Mouse (Mus musculus): ENCODE measurements around the gene Lsm14b.

The Lsm14b gene

DNA sequence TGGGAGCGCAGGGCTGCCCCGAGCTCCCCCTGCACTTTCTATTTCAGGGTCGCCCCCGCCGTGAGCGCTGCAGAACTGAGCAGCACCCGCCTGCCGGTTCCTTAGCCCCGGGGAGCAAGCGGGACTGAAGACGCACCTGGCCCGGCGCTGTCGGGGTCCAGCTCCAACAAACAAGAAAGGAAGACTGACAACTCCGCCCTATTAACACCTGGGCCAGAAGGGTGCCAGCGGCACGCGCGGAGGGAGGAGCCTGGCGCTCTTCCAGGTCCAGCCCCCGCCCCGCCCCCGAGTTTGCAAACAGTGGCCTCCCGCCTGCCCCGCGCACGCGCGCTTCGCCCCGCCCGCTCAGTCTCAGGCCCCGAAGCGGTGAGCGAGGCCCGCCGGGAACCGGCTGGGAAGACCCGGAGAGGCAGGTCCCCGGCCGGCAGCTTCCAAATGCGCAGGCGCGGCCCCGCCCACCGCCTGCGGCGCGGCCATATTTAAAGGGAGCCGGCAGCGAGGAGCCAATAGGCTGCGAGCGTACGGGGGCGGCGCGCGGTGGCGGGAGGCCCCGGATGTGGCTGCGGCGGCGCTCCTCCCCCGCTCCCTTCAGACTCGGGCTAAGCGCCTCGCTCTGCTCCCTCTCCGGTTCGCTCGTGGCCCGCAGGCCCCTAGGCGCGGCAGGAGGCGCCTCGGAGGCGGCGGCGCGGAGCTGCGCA is at the start of gene Lsm14b:
TSS of gene Lsm14b (plus strand) at position 587 of the 698 bp plus-strand sequence.
- peak; percentile 98 for DNase-seq

DNA sequence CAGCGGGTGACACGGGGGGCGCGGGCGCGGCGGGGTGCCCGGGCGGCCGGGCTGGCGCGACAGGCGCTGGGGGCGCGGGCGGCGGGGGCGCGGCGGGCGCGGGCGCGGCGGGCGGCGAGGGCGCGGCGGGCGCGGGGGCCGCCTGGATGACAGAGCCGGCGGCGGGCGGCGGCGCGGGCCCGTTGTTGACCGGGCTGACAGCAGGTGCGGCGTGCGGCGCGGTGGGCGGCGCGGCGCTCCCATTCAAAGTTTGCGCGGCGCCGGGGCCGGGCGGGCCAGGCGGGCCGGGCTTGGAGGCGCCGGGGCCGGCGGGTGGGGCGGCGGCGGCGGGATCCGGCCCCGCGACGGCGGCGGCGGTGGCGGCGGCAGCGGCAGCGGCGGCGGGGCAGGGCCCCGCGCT is 48.9 kb upstream of the Lsm14b start:
- DNase-seq: peak; percentile 44

DNA sequence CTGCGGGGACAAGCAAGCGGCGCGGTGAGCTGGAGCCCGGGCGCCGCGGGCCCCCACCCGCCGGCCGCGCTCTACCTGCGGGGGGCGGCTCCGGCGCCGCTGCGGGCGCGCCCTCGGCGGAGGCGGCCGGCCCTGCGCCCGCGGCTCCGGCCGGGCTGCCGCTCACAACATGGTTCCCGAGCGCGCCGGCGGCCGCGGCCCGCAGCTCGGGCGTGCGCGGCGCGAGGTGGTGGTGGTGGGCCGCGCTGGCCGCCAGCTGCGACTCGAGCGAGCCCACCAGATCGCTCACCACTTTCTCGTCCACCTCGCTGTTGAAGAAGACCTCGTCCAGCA is 48.5 kb upstream of the Lsm14b start:
- no peak for DNase-seq

DNA sequence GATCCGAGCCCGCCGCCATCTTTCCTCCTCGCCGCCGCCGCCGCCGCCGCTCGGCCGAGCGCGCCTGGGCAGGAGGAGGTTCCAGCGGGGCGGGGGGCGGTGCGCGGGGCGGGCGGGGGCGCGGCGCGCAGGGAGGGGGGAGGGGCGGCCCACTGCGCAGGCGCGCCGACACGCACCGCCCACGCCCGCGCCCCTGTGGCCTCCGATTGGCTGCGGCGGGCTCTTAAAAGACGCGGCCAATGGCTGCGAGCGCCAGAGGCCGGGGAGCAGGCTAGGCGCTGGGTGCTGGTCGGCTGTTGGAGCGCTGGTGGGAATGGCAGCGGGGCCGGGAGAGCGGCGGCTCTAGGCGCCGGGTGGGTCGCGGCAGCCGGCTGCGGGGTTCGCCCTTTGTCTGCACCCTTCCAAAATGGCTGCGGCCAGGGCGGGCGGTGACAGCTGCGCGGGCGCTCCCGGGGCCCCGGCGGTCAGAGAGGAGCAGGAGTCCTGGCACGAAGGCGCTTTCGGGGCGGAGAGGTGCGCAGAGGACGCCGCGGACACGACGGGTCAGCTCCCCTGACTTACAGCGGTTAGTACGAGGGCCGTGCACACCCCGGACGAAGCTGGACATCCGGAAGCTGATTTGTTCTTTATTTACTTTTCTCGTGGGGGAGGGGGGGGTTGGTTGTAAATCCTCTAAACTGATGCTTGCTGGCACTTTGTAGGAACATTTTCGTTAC is 48.0 kb upstream of the Lsm14b start, which contains the start of gene Taf4:
TSS of gene Taf4 (minus strand) at position 19 of the 716 bp plus-strand sequence.
- DNase-seq: peak; percentile 92

DNA sequence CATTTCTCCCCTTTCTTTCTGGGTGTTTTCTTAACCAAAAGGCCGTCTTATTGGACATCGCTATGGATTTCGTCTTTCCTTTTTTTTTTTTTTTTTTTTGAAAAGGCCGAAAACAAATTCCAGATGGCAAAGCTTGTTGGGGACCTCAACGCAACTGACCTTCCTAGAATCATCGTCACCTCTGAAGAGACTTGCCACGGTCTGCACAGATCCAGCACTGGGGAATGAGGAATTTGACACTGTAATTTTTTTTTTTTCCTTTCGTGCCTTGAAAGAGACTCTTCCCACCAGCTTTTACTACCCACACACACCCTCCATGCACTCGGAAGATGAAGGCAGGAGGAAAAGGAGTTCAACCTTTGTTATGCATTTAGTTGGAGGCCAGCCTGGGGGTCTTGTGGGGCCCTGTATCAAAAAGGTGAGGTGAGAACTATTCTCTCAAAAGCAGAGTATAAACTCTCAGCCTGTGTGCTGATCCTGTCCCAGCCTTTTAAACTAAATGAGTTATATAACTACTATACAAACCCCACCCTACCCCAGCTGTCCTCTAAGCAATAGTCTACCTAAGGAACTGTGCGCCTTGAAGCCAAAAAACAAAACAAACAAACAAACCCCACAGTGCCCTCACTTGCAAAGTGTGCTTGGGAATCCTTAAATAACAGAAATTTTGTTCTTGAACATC is 47.3 kb upstream of the Lsm14b start:
- peak; percentile 37 for DNase-seq

DNA sequence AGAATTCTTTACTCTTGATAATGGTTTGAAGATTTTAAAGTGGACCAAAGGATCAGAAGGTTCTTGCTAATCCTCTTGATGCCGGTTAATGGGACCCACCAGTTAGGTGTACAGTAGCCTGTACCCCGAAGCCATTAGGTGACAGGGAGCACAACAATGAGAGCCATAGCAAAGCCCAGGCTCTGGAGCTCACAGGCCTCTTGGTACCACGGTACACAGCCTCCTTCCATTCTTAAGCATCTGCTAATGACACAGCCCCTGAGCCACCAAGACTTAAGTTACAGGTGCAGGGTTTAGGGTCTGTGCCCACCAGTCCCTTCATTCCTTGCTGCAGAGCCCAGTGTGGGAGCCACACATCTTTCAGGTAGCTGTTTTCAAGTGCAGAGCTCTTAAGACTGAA is 46.5 kb upstream of the Lsm14b start:
- DNase-seq: no peak

DNA sequence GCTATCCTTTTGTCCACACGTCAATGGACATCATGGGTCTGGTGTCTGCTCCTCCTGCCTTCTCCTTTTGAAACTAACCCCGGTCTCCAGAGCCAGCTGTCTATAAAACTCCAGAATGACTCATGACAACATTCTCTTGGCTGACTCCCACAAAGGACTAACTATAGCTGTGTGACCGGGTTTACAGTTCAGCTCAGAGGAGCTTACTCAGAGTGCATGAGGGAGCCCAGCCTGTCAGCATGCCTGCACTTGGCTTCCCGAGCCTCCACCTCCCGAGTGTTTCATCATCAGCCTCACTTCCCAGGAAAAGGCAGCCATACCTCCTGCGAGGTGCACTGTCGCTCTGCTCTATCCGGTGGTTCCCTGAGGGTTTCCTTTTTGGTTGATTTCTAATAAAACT is 45.0 kb upstream of the Lsm14b start:
- no peak for DNase-seq

DNA sequence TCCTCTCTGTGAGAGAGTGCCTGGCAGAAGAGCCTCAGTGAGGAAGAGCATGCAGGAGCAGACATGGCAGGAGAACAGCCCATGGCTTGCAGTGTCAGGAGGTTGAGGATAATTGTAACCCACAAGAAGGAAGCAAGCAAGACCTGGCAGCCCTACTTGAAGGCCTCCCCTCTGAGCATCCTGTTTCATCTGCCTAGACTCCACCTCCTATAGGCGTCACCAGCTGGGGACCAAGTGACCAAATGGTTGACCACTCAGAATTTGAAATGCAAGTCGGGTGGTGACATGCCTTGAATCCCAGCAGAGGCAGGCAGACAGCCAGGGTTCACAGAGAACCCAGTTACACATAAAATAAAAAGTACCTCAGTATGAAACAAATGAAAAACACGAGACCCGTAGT is 44.2 kb upstream of the Lsm14b start:
- no peak for DNase-seq

DNA sequence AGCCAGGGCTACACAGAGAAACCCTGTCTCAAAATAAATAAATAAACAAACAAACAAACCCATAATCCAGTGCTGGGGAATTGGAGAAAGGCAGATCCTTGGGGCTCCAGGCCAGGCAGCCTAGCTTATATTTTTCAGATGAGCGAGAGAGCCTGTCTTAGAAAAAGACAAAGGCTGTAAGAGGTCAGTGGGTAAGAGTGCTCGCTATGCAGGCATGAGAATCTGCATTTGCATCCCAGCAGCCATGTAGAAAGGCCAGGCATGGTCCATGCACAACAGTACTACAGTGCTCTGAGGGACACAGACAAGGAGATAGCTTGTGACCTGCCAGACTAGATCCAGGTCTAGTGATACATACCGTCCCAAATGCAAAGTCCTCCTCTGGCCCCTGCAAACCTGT is 42.1 kb upstream of the Lsm14b start:
- DNase-seq: no peak

DNA sequence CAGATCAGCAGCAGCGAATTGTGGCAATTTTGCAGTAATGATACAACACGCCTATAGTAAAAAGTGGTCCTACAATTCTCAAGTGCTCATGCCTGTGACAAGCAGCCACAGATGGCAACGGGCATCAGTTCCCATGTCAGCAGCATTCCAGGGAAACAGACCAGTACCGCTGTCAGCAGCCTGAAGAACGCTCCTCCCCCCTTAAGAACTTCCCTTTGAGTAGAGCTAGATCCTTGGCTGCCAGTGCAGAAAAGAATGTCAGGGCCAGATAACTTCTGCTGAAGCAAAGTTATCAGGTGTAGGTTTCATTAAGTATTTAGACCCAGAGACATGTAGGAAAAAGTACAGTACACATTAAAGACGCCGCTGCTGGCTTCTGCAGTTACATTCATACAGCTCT is 40.0 kb upstream of the Lsm14b start:
- peak; percentile 27 for DNase-seq

DNA sequence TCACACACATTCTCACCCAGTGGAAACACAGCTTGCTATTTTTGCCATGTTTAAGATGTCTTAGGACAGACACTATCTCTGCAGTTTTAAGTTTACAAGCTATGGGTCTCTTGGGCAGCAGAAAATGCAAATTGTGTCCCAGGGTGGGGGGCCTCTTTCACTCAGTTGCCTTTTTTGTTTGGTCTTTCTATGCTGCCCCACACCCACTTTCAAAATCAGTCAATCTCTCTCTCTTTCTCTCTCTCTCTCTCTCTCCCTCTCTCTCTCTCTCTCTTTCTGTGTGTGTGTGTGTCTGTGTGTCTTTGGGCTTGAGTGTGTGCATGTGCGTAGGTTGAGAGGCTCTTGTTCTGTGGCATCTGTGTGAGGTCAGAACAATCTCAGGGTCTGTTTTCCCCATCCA is 39.1 kb upstream of the Lsm14b start:
- no peak for DNase-seq

DNA sequence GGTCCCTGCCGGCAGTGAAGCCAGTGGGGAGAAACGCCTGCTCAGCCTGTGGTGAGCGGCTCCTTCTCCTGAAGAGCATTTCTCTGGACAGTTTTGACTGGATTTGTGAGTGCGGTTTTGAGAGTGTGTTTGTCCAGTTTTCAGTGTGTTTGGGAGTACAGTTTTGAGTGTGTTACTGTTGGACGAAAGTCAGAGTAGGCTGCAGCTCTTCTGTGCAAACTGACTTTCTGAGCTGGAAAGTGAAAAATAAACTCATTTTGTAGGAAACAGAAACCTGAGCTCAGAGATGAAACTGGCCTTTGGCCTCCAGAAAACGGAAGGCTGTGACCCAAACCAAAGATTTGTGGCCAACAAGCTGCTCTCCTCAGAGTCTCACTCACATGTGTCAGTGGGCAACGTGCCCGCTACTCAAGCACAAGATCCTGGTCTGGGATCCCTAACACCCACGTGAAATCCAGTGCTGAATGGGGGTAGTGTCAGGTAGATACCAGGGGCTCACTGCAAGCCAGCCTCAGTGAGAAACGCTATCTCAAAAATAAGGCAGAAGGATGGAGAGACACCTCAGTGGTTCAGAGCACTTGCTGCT is 38.3 kb upstream of the Lsm14b start:
- DNase-seq: no peak

DNA sequence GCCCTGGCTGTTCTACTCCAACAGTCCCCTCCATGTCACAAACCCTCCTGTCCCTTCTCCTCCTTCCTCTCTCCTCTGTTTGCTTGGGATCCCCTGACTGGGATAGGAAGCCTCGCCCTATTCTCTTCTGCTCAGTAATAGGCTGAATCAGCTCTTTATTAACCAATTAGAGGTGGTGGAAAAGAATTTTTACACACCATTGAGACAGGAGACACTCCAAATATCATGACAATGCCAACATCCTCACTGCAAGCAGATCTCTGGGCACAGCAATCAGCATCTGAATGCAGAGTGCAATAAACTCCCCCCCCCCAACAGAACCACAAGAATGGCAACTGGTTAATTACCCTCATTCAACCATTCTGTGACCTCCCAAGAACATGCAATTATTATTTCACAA is 35.7 kb upstream of the Lsm14b start:
- DNase-seq: no peak

DNA sequence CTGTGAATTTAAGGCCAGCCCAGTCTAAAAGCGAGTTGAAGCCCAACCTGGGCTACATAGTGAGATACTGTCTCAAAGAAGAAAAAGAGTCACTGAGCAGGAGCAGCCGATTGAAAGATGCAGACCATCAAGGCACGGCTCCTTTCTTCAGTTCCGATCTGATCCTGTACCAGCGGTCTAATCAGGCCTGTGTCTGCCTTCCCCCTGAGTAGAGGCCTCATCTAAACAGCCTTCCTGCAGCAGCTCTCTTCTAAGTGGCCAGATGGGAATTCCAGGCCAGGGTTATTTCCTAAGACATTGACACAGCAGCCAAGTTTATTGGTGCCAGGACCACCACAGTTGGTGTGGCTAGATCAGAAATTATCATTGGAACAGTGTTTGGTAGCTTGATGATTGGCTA is 31.7 kb upstream of the Lsm14b start:
- DNase-seq: no peak

DNA sequence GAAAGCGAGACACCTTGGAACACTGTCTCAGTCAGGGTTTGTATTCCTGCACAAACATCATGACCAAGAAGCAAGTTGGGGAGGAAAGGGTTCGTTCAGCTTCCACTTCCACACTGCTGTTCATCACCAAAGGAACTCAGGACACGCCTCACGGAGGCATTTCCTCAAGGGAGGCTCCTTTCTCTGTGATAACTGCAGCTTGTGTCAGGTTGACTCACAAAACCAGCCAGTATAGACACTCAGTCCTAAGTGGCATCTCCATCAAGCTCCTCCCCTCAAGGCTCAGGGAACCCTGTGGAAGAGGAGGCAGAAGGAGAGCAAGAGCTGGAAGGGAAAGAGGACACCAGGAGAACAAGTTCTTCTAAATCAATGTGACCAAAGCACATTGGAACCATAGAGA is 26.4 kb upstream of the Lsm14b start:
- no peak for DNase-seq

DNA sequence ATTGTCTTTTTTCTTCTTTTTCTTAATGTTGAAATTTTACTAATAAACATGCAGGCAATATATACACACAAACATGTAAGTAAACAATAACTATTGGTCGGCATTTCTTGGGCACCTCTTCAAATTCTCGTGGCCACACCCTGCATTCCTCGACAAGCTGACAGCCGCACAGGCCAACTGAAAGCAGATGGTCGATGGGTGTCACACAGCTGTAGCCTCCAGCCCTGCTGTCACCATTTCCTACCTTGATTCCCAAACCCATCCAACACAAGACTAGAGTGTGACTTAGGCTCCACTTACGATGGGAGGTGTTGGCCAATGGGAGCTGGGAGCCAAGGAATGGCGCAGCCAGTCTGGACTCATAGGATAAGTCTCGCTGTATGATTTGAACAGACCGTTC is 23.2 kb upstream of the Lsm14b start:
- DNase-seq: no peak

DNA sequence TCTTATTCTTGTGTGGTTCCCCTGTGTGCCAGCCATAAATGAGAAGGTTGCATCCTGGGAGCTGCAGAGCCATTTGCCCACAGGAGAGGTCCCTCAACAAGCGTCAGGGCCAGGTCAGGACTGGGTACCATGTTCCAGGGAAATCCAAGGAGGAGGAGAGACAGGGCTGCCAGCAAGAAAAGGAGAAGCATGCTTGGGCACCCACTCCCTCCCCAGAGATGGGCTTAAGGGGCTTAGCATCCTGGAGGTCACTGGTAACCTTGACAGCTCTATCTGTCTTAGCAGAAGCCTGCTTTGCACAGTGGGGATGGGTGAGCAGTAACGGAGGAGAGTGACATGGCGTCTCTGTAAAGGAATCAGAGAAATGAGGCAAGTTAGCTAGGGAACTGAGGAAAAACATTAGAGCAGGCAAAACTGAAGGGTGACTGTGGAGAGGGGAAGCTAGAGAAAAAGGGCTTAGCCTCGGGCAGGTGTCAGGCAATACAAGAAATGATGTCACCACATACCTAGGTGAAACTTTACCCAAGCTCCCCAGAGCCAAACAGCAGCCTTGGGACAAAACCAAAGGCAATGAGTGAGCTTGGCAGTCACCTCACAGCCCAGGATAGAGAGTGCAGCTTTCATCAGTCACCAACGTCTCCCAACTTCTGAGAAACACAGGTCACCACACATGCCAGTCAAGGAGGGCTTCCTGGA is 19.0 kb upstream of the Lsm14b start:
- no peak for DNase-seq

DNA sequence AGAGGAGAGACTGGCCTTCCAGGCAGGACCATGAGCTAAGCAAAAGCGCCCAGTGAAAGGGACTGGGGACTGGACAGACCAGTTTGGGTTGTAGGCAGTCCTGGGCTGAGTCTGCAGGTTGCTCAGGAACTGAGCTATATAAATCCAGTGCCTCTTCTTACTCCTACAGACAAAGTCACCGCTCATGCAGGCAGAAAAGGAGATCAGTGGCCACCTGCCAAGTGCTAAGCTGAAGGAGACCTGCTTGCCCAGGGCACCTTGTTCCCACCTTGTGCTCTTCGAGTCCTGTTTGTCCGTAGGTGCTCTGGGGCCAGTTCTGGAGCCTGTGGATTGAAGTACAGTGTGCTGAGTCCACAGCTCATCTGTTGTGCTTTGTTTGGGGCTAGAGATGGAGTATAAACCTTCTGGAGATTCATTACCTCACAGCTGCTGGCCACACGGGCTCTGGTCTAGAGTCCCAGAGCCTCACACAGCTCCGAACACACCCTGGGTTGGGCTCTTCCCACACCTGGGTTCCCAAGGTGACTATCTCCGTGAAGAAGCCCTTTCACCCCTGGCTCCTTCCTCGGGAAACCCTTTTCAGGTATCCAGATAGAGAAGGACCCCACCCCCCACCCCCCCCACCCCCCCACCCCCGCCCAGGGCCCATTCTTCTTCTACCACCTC is 18.3 kb upstream of the Lsm14b start:
- no peak for DNase-seq

DNA sequence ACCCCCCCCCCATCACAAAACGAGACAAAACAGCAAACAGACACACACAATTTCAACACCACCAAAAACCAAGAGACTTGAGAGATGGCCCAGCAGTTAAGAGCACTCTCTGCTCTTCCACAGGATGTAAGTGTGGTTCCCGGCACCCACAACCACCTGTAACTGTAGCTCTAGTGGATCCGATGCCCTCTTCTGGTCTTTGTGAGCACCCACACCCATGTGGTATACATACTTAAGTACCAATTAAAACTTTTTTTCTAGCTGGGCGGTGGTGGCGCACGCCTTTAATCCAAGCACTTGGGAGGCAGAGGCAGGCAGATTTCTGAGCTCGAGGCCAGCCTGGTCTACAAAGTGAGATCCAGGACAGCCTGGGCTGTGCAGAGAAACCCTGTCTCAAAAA is 14.1 kb upstream of the Lsm14b start:
- DNase-seq: no peak

DNA sequence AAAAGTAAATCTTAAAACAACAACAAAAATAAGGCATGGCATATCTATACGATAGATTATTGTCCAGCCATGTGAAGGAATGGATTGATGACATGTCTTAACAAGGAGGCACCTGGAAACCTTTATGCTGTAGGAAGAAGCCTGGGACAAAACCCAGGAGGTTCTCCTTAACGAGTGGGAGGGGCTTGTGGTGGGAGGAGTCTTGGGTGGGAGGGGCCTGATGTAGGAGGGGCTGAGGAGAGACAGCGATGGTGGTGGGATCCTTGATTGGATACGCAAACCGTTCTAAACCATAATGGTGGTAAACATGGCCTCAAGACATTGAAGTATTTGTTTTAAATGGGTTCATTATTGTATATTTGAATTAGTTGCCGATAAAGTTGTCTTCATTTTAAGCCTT is 13.4 kb upstream of the Lsm14b start:
- DNase-seq: no peak

DNA sequence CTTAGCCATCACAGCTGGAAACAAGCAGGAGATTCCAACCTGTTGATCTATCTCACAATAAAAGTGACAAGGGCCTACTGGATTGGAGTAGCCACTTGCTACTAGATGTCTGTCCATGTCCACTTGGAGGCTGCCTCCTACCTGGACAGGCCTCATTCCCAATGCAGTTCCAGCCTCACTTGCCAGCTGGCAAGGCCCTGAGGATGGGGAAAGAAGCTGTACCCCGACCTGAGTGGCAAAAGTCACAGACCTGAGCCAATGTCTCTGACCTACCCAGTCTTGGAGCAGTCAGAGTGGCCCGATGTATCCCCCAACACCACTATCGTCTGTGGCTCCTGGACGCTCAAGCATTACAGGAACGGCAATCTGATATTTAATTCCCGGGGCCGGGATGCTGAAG is 11.1 kb upstream of the Lsm14b start:
- no peak for DNase-seq

DNA sequence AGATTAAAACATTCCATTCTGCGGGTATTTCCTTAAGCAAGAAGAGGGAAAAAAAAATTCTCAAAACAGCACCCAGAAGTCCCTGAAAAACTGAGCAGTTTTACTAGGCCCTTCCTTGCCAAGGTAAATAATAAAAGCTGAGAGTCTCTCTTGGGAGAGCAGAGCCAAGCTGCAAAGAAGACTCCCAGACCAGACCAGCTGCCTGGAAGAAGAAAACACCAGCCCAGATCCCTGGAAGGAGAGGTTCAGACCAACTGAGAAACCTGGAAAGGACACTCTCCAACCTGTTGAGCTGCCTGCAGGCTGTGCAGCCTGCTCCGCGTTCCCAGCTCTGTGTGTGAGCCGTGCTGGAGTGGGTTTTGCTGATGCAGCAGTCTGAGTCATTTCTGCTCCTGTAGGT is 7.2 kb upstream of the Lsm14b start:
- DNase-seq: no peak

DNA sequence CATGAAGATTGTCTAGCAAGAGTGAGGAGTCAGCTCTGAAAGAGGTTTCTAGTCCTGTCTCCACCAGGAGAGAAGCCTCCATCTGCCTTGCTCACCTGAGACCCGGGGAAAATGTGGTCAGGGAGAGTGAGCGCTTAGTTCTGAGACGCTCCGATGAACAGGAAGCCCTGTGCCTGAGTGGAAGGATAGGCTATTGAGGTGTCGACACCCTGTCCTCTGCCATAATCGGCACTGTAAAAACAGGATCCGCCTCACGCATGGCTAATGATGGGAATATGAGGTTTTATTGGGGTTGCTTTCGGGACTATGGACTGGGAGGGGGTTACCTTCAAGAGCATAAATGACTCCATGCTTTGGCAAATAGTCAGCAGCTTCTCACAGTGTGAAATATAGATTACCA is 6.2 kb upstream of the Lsm14b start:
- DNase-seq: no peak

Data from embryo, embryonic 11 days (tissue).